Mouse (Mus musculus) thymus, postnatal 14 days (tissue): ENCODE data around the gene Ghrh.
A peak's percentile ranks its signal among the peaks of the same experiment; 100 is the strongest.
"Not testable (repeated sequence)": the region's sequence is repeated elsewhere in the genome, so short reads cannot be mapped to it uniquely, and the experiment has no call there.

ENCODE experiments used
- DNase-seq: peaks from one replicate; pipeline ENCODE4 v3.0.0; 2021

The Ghrh gene

GRCm38 (mm10) chr2:157347361-157348159 lies at the start of gene Ghrh:
Gene Ghrh (minus strand): TSS chr2:157347506.
- DNase-seq = no peak

GRCm38 (mm10) chr2:157395960-157396359 lies 48.7 kb upstream of the Ghrh start:
- peak; percentile 45 for DNase-seq

DNA sequence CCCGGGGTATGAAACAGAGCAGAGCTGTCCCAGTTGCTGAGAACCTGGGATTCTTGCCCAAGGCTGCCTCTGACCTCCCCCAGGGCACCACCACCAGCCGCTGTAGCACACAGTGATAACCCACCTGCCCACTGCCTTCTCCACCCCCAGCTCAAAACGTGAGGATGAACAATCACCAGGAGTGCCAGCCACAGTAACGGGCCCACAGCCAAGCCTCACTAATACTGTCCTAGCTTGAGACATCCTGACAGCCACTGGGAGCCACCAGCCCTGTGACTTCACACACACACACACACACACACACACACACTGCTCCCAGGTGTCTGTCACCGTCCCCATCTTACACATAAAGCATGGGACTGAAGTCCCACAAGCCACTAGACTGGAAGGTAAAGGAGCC lies 48.1 kb upstream of the Ghrh start:
- peak; percentile 13 for DNase-seq

DNA sequence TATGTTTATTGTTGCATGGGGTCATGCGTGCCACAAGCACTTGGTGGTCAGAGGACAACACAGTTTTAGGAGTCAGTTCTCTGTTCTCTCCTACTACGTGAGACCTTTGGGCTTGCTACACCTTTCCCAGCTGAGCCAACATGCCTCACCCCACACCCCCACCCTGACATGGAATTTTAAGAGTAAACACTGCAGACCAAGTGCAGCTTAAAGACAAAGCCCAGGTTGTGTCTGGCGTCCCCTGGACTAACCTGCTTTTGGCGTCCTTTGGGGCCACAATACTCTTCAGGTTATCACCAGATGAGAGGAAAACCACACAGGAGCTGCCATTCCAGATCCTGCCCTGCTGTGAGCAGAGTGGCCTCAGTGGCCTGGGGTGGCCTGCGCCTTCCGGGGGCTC lies 47.6 kb upstream of the Ghrh start:
- DNase-seq = no peak

DNA sequence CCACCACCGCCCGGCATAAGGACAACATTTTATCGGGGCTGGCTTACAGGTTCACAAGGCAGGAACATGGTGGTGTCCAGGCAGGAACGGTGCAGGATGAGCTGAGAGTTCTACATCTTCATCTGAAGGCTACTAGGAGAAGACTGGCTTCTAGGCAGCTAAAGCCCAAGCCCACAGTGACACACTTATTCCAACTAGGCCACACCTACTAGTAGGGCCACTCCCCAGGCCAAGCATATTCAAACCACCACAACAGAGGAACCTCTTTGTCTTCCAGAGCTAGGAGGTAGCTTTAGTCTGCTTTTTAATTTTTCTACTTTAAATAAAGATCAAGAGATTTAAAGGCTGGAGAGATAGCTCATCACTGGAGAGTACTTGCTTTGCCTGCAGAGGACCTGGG lies 46.2 kb upstream of the Ghrh start:
- no peak for DNase-seq

- no peak for DNase-seq
Measured at GRCm38 (mm10) chr2:157392331-157392730, 45.0 kb upstream of the Ghrh start.

DNA sequence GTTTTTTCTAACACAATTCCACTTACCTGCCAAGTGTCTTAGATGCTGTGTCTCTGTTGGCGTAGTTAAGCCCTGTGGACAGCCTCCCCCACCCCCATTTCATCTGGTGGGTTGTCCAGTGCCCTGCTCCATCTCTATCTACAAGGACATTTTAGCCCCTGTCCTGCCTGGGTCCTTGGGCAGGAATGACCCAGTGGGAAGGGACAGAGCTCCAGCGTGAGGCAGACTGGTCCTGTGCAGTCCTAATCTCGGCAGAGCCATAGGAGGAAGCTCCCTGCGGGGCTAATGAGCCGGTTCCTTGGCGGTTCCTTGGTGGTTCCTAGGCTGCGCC lies 42.2 kb upstream of the Ghrh start:
- no peak for DNase-seq

DNA sequence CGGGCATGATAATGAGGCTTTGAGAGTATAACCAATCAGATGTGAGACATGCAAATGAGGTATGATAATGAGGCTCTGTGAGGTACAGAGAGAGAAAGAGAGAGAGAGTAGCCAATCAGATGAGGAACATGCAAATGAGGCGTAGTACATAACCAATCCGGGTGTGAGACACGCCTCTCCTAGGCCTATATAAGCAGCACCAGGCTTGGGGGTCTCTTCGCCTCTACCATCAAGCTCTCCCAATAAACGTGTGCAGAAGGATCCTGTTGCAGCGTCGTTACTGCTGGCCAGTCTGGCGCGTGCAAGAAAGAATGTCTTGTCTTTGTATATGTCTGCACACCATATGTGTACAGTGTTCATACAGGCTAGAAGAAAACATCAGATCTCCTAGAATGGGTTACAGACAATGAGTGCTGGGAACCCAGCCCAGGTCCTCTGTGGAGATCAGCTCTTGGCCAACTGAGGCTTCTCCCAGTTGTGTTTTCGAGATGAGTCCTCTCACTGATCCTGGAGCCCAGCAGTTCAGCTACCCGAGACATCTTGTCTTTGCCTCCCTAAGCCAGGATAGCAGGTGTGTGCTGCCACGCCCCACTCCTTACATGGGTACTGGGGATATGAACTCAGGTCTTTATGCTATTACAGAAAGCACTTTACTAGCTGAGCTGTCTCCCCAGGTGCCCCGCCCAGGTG lies 41.7 kb upstream of the Ghrh start:
- DNase-seq = not testable (repeated sequence)

DNA sequence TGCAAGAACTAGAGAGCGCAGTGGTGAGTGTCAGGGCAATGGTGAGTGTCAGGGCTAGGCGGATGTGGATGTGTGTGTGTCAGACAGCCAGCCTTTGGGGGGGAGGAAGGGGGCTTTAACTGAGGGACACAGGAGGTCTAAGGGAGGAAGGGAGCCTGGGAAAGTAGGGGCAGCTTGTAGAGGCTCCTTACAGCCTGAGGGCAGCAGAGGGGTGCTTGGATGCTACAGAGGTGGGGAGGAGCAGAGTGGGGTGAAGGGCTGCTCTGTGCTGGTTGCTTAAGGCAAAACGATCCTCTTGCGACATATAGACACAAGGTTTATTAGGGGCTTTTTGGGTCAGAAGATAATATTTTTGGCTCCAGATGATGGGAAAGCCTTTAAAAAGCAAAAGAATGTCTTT lies 37.5 kb upstream of the Ghrh start:
- DNase-seq = no peak

GRCm38 (mm10) chr2:157376995-157377394 lies 29.7 kb upstream of the Ghrh start:
- DNase-seq = no peak

DNA sequence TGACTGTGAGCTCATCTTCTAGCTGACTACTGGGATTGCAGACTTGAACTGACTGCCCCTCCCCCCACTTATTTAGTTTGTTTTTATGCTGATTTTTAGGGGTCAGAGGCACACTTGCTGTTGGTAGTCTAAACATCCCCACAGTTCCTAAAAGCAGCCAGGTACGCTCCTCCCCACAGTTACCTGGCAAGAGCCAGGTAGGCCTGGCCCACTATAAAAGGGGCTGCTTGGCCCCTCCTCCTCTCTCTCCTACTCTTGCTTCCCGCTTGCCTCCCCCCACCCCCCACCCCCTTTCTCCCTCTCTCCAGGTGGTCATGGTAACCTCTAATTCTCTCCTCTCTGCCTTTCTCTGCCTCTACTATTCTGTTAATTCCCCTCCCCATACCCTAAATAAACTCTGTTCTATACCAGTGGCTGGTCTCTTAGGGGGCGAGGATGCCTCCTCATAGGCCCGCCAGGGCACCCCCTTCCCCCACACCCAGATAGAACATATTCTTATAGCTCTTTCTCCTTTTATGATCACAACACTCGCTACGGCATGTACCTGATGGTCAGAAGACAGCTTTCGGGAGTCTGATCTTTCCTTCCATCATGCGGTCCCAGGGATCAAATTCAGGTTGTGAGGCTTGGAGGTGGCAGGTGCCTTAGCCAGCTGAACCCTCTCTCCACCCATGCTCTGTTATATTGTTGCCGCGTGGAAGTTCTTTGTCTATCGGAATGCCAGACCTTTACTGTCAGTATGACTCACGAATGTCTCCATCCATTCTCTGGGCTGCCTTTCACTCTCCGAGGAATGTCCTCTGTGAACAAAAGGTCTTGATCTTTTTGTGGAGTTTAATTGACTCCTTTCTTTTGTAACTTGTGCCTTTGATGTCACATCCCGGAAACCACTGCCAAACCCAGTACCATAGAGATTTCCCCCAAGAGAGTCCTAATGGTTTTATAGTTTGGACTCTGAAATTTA lies 28.8 kb upstream of the Ghrh start:
- DNase-seq = no peak

DNA sequence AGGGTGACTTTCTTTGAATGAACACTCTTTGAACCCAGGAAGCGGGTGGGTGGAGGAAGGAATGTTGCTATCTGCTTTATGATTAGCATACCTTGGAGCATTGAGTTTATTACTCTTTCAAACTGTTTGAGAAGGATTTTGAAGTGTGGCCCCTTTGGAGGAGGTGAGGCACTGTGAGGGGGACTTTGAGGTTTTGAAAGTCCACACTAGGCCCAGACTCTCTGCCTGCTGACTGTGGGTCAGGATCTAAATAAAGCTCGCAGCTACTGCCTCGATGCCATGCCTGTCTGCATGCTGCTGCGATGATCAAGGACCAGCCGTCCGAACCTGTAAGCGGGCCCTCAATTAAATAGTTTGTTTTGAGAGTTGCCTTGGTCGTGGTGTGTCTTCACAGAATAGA lies 27.7 kb upstream of the Ghrh start:
- no peak for DNase-seq

DNA sequence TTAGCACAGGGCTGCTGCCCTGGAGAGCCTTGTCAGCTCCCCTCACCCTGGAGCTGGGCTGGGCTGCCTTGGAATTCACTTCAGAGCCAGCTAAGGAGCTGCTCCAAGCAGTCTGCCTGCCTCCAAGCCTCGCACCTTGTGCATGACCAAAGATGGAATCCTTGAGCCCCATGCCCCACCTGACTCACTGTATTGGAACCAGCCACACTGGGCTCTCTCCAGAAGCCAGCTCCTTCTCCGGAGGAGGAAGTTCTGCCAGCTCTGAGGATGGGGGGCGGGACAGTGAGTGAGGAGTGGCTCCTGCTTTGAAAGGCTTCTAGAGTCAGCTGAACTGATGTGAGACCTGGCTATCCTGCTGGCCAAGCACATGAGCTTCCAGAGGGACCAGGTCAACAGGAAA lies 26.4 kb upstream of the Ghrh start:
- no peak for DNase-seq

DNA sequence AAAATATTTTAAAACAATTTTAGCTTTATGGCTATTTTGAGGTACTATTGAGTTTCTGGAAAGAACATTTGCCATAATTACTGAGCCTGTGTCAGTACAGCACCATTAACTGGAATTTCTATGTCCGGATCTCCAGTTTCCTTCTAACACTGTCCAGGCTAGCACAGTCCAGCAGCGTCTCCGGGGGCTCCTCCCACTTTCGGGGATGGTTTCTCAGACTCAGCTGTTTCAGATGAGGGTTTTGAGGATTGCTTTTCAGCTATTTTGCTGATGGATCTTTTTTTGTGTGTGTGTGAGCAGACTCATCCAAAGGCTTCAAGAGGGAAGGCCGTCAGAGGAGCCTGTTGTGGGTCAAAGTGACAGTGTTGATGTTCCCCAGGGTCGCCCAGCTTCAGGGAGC lies 24.4 kb upstream of the Ghrh start:
- DNase-seq = no peak

DNA sequence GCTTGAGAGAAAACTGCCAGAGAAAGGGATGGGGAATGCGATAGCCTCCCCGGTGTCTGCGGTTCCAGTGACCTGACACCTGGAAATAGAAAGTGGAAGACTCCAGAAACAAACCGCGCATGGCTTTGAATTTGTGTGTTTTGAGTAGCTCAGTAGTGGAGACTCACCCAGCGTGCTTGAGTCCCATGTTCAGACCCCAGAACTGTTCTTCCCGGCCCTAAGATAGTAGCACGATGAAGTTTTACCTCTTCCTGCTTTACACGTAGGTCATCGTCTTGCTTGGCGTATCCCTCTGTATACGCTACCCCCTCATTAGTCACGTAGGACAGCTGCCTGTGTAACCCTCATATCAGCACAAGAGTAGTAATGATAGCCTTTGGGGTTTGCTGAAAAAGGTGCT lies 20.7 kb upstream of the Ghrh start:
- no peak for DNase-seq

- peak; percentile 98 for DNase-seq
Measured at GRCm38 (mm10) chr2:157367184-157367893, 20.0 kb upstream of the Ghrh start, which contains the start of gene Manbal. Gene Manbal (plus strand): TSS chr2:157367594.

- no peak for DNase-seq
Measured at GRCm38 (mm10) chr2:157366762-157367161, 19.5 kb upstream of the Ghrh start.

- DNase-seq = no peak
Measured at GRCm38 (mm10) chr2:157363031-157363430, 15.7 kb upstream of the Ghrh start.

DNA sequence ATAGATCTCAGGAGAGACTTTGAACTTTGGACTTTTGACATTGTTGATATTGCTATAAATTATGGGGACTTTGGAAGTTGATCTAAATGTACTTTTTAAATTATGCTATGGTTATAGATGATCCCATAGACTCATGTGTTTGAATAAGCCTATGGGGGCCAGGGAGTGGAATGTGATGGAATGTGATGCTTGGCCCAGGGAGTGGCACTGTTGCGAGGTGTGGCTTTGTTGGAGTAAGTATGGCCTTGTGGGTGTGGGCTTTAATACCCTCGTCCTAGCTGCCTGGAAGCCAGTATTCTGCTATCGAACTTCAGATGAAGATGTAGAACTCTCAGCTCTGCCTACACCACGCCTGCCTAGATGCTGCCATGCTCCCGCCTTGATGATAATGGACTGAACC lies 12.7 kb upstream of the Ghrh start:
- DNase-seq = no peak

- no peak for DNase-seq
Measured at GRCm38 (mm10) chr2:157354106-157354505, 6.8 kb upstream of the Ghrh start.

- no peak for DNase-seq
Measured at GRCm38 (mm10) chr2:157353183-157353582, 5.9 kb upstream of the Ghrh start.

DNA sequence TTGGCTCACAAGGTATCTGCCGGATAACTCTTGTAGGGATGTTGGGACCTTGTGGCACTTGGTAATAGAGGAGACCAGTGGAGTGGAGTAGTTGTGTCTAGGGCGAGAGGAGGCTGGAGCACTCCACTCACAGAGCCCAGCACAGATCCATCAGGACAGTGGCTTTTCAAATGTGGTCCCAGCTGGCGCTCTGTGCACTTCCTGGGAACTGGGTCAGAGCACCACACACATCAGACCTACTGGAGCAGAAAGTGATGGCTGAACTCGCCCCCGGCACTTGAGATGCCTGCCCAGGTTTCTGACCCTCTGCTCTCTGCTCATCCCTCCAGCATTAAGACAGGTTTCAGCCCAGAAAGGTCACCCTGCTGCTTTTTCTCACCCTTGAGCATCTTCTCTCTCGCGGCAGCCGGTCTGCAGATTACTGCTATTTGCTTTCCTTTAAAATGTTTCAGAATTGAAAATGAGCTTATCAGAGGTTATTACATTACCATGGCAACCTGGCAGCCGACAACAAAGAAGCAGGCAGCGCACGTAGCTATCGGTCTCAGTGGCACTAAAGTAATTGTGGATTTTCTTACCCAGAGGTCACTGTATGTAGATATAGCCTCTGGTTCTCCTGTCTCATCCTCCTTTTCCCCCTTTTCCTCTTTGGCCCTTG lies 1.9 kb upstream of the Ghrh start:
- no peak for DNase-seq
